Mouse (Mus musculus) forebrain, embryonic 13.5 days (tissue): ENCODE data around the gene Wfdc5. TPM values are rescaled to one million over a fixed set of nuclear protein-coding genes. Genes with fewer than 3 reads are reported as not detected.
A peak's percentile ranks its signal among the peaks of the same experiment; 100 is the strongest.

Experiments used
- ATAC-seq: fragments of 200-750 bp; cut with Nextera tagmentation; 2 replicates; pipeline ENCODE4 v1.8.0; 2017
- H3K27ac ChIP-seq: fragments of 300-500 bp; sonication (generic); 2 replicates; pipeline ENCODE4 v1.5.1; 2015; ENCODE audit warnings: inconsistent platforms, mild to moderate bottlenecking, moderate library complexity
- H3K27me3 ChIP-seq: fragments of 300-500 bp; sonication (generic); 2 replicates; pipeline ENCODE4 v1.6.1; 2015; ENCODE audit warnings: mild to moderate bottlenecking, inconsistent platforms
- H3K36me3 ChIP-seq: fragments of 300-500 bp; sonication (generic); 2 replicates; pipeline ENCODE4 v1.6.1; 2015; ENCODE audit warnings: mild to moderate bottlenecking, inconsistent platforms; ENCODE audit not compliant: poor library complexity, severe bottlenecking
- H3K4me1 ChIP-seq: fragments of 300-500 bp; sonication (generic); 2 replicates; pipeline ENCODE4 v1.6.1; 2015; ENCODE audit warnings: inconsistent platforms
- H3K4me2 ChIP-seq: fragments of 300-500 bp; sonication (generic); 2 replicates; pipeline ENCODE4 v1.6.1; 2015; ENCODE audit warnings: inconsistent platforms, mild to moderate bottlenecking, moderate library complexity
- H3K4me3 ChIP-seq: fragments of 300-500 bp; sonication (generic); 2 replicates; pipeline ENCODE4 v1.5.1; 2015; ENCODE audit warnings: mild to moderate bottlenecking, inconsistent platforms
- H3K9ac ChIP-seq: fragments of 300-500 bp; sonication (generic); 2 replicates; pipeline ENCODE4 v1.6.1; 2015; ENCODE audit warnings: mild to moderate bottlenecking, inconsistent platforms
- H3K9me3 ChIP-seq: fragments of 300-500 bp; sonication (generic); replicated peaks from 2 replicates; pipeline ENCODE4 v1.6.1; 2016; ENCODE audit warnings: inconsistent platforms
- WGBS: fragments of 180-500 bp; shearing (Covaris S2); methylation state at CpG from one replicate; pipeline ENCODE4 v1.1.7; 2015; 5-methylcytosine and 5-hydroxymethylcytosine counted together
- polyA plus RNA-seq: library from polyadenylated mRNA; unstranded; fragments of >200 nt; fragmentation: Nextera tagmentation; extraction: Ambion mirVana; gene quantifications from 2 replicates; pipeline ENCODE4 v1.2.1, GENCODE M21; 2015

The Wfdc5 gene
- polyA plus RNA-seq, 1 experiment from 2014 or later: not detected

GRCm38 (mm10) chr2:164144541-164144940, 38.0 kb downstream of the Wfdc5 start:
- Histone ChIP-seq H3K27ac (no peak overlapping the region), H3K4me3 (no peak overlapping the region), H3K4me1 (no peaks in the 10 kb centered on the region), H3K27me3 (no peaks in the 10 kb centered on the region), H3K4me2 (no peak overlapping the region), H3K9ac (no peak overlapping the region), H3K9me3 (no peaks in the 10 kb centered on the region), H3K36me3 (peaks cover 9% of the 10 kb centered on the region; the same call in 1 of the 2 replicates)
- no peak for ATAC-seq
- 89% methylated on average over 10 of the region's 10 CpGs for whole genome bisulfite sequencing

GRCm38 (mm10) chr2:164144025-164144424, 38.5 kb downstream of the Wfdc5 start:
- H3K4me1 ChIP-seq: no peaks in the 10 kb centered on the region
- H3K27me3 ChIP-seq: no peaks in the 10 kb centered on the region
- H3K27ac ChIP-seq: no peak overlapping the region
- ATAC-seq: no peak
- H3K36me3 ChIP-seq: peaks cover 9% of the 10 kb centered on the region; the same call in 1 of the 2 replicates
- 63% methylated on average over 6 of the region's 6 CpGs for WGBS
- H3K4me2 ChIP-seq: no peak overlapping the region
- H3K9ac ChIP-seq: no peak overlapping the region
- no peak overlapping the region for H3K4me3 ChIP-seq
- H3K9me3 ChIP-seq: no peaks in the 10 kb centered on the region

GRCm38 (mm10) chr2:164142021-164142420, 40.5 kb downstream of the Wfdc5 start:
- H3K4me2 ChIP-seq: no peak overlapping the region
- no peaks in the 10 kb centered on the region for H3K9me3 ChIP-seq
- no peak overlapping the region for H3K4me3 ChIP-seq
- H3K4me1 ChIP-seq: peaks cover 6% of the 10 kb centered on the region; the same call in 1 of the 2 replicates
- 66% methylated on average over 10 of the region's 10 CpGs for WGBS
- H3K9ac ChIP-seq: no peak overlapping the region
- ATAC-seq: no peak
- H3K27ac ChIP-seq: peak overlapping the region; percentile 27; the same call in 1 of the 2 replicates
- H3K36me3 ChIP-seq: peaks cover 7% of the 10 kb centered on the region; the same call in 1 of the 2 replicates
- H3K27me3 ChIP-seq: no peaks in the 10 kb centered on the region

GRCm38 (mm10) chr2:164137754-164138153, 44.8 kb downstream of the Wfdc5 start:
- H3K27ac ChIP-seq: no peak overlapping the region; the same call in 1 of the 2 replicates
- no peaks in the 10 kb centered on the region for H3K9me3 ChIP-seq
- no peak overlapping the region for H3K4me3 ChIP-seq
- WGBS: 69% methylated on average over 6 of the region's 6 CpGs
- no peak overlapping the region for H3K9ac ChIP-seq
- H3K27me3 ChIP-seq: no peaks in the 10 kb centered on the region
- H3K36me3 ChIP-seq: peaks cover 6% of the 10 kb centered on the region; the same call in 1 of the 2 replicates
- no peak overlapping the region for H3K4me2 ChIP-seq
- no peak for ATAC-seq
- H3K4me1 ChIP-seq: peaks cover 12% of the 10 kb centered on the region

- no peak overlapping the region for H3K27ac ChIP-seq
- 26% methylated on average over 2 of the region's 2 CpGs for WGBS
Observed at GRCm38 (mm10) chr2:164136393-164136792, 46.1 kb downstream of the Wfdc5 start.

GRCm38 (mm10) chr2:164135367-164135766, 47.2 kb downstream of the Wfdc5 start:
- no peak overlapping the region for H3K9ac ChIP-seq
- H3K9me3 ChIP-seq: no peaks in the 10 kb centered on the region
- ATAC-seq: no peak
- H3K4me3 ChIP-seq: no peak overlapping the region
- H3K36me3 ChIP-seq: peaks cover 14% of the 10 kb centered on the region
- WGBS: 88% methylated on average over 1 of the region's 1 CpGs
- H3K27ac ChIP-seq: no peak overlapping the region
- no peaks in the 10 kb centered on the region for H3K27me3 ChIP-seq
- peaks cover 12% of the 10 kb centered on the region for H3K4me1 ChIP-seq
- no peak overlapping the region for H3K4me2 ChIP-seq

More at GRCm38 (mm10) chr2:164136393-164136792, 46.1 kb downstream of the Wfdc5 start:
- no peak overlapping the region for H3K4me3 ChIP-seq
- peaks cover 10% of the 10 kb centered on the region for H3K36me3 ChIP-seq
- peaks cover 12% of the 10 kb centered on the region for H3K4me1 ChIP-seq
- no peak overlapping the region for H3K9ac ChIP-seq
- no peak for ATAC-seq
- H3K9me3 ChIP-seq: no peaks in the 10 kb centered on the region
- H3K27me3 ChIP-seq: no peaks in the 10 kb centered on the region
- H3K4me2 ChIP-seq: no peak overlapping the region

GRCm38 (mm10) chr2:164134563-164134962, 48.0 kb downstream of the Wfdc5 start:
- H3K4me2 ChIP-seq: no peak overlapping the region
- H3K36me3 ChIP-seq: peaks cover 14% of the 10 kb centered on the region
- 66% methylated on average over 6 of the region's 6 CpGs for WGBS
- no peak overlapping the region for H3K27ac ChIP-seq
- H3K9me3 ChIP-seq: no peaks in the 10 kb centered on the region
- H3K9ac ChIP-seq: no peak overlapping the region
- H3K4me1 ChIP-seq: peaks cover 12% of the 10 kb centered on the region
- H3K4me3 ChIP-seq: no peak overlapping the region
- ATAC-seq: no peak
- no peaks in the 10 kb centered on the region for H3K27me3 ChIP-seq

- 83% methylated on average over 1 of the region's 1 CpGs for WGBS
- H3K4me3 ChIP-seq: no peak overlapping the region
Observed at GRCm38 (mm10) chr2:164131586-164131985, 51.0 kb downstream of the Wfdc5 start.

GRCm38 (mm10) chr2:164128576-164129411, 53.7 kb downstream of the Wfdc5 start:
- Histone ChIP-seq H3K9ac (no peak overlapping the region), H3K4me3 (no peak overlapping the region), H3K27me3 (no peaks in the 10 kb centered on the region), H3K4me2 (no peak overlapping the region), H3K4me1 (no peaks in the 10 kb centered on the region), H3K9me3 (no peaks in the 10 kb centered on the region), H3K27ac (no peak overlapping the region), H3K36me3 (peaks cover 30% of the 10 kb centered on the region)
- no peak for ATAC-seq
- WGBS: 94% methylated on average over 12 of the region's 12 CpGs

More at GRCm38 (mm10) chr2:164131586-164131985, 51.0 kb downstream of the Wfdc5 start:
- H3K9ac ChIP-seq: no peak overlapping the region
- no peak overlapping the region for H3K4me2 ChIP-seq
- H3K27me3 ChIP-seq: no peaks in the 10 kb centered on the region
- H3K9me3 ChIP-seq: no peaks in the 10 kb centered on the region
- ATAC-seq: no peak
- H3K27ac ChIP-seq: no peak overlapping the region
- H3K4me1 ChIP-seq: peaks cover 5% of the 10 kb centered on the region
- peaks cover 24% of the 10 kb centered on the region for H3K36me3 ChIP-seq

GRCm38 (mm10) chr2:164127297-164127696, 55.2 kb downstream of the Wfdc5 start:
- no peak overlapping the region for H3K4me2 ChIP-seq
- no peaks in the 10 kb centered on the region for H3K27me3 ChIP-seq
- WGBS: 98% methylated on average over 2 of the region's 2 CpGs
- no peaks in the 10 kb centered on the region for H3K9me3 ChIP-seq
- no peak overlapping the region for H3K27ac ChIP-seq
- H3K4me3 ChIP-seq: no peak overlapping the region
- peaks cover 36% of the 10 kb centered on the region for H3K36me3 ChIP-seq
- H3K4me1 ChIP-seq: no peaks in the 10 kb centered on the region
- ATAC-seq: no peak
- H3K9ac ChIP-seq: no peak overlapping the region

GRCm38 (mm10) chr2:164126533-164126955, 56.0 kb downstream of the Wfdc5 start:
- no peak overlapping the region for H3K9ac ChIP-seq
- H3K9me3 ChIP-seq: no peaks in the 10 kb centered on the region
- no peaks in the 10 kb centered on the region for H3K4me1 ChIP-seq
- H3K4me3 ChIP-seq: no peak overlapping the region
- H3K27me3 ChIP-seq: no peaks in the 10 kb centered on the region
- H3K4me2 ChIP-seq: no peak overlapping the region
- ATAC-seq: no peak
- 86% methylated on average over 13 of the region's 13 CpGs for WGBS
- H3K36me3 ChIP-seq: peaks cover 38% of the 10 kb centered on the region
- H3K27ac ChIP-seq: no peak overlapping the region
